Mouse (Mus musculus): ENCODE measurements at regions not wholly inside any gene's neighbourhood (a gene's known extent, or its start where the extent isn't known, plus 50 kb on each side); places are given as distances from the start of the nearest gene placed in this dataset.

DNA sequence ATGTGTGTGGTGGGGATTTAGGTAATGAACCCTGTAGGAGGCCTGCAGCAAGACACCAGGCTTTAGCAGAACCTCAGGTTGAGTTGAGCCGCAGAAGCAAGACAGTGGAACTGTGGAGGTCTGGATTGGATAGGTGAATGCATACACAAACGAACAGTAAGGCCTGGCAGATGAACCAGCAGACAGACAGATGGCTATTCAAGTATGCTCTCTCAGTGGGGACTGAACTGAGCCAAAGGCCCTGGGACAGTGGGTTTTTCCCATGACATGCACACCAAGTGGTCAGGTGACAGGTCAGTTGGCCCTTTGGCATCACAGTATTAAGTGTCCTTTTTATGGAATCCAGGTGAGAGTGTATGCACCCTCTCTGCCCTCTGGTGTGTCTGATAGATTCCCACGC, 229.7 kb upstream of the Srek1ip1 start:
- TF ChIP-seq POLR2A (IDR thresholded peaks at IDR 0.05; ENCODE audit: insufficient read length, low read depth) (no peak), POLR2AphosphoS2 (IDR thresholded peaks at IDR 0.05; ENCODE audit: insufficient read length, low read depth) (no peak), CEBPB (IDR thresholded peaks at IDR 0.05; ENCODE audit: insufficient read depth, poor library complexity, severe bottlenecking) (no peak), MAX (IDR thresholded peaks at IDR 0.05; ENCODE audit: low read depth) (no peak), MYOG (IDR thresholded peaks at IDR 0.05; ENCODE audit: control insufficient read depth in 1 of 3, insufficient read depth in 1 of 3, insufficient read length in 2 of 3, low read depth in 2 of 3) (no peak), MYOD1 (IDR thresholded peaks at IDR 0.05; ENCODE audit: control insufficient read depth in 1 of 3, insufficient read length in 2 of 3, low read depth in 2 of 3) (no peak), REST (IDR thresholded peaks at IDR 0.05; ENCODE audit: insufficient read depth, insufficient read length) (no peak), TCF3 (IDR thresholded peaks at IDR 0.05; ENCODE audit: insufficient read length, low read depth) (no peak), USF1 (IDR thresholded peaks at IDR 0.05; ENCODE audit: low read depth) (no peak)

All from myocyte (in vitro differentiated cells).